Mouse (Mus musculus) spleen, postnatal 36 days (tissue): Measurements from ENCODE around the gene Sema4f.

Experiments used
- DNase-seq, 2 experiments: peaks; one replicate each; pipeline ENCODE4 v3.0.0; 2022; ENCODE audit warnings: low spot score in 2 of 2, mixed read lengths in 1 of 2

Sema4f gene

DNA sequence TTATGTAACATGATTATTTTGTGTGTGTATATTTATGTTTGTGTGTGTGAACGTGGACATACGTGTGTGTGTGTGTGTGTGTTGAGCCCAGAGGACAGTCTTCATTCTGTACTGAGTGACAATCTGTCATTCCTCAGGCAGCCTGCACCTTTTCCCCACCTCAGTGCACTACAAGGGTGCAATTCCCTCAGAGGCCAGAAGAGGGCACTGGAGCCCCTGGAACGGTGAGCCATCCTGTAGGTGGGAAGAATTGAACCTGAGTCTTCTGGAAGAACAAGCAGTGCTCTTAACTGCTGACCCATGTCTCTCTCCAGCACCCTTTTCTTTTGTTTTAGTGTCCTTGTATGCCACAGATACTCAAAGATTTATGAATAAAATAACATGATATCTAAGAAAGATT is 23.7 kb downstream of the Sema4f start:
- DNase-seq = peak; percentile 31 to 47

DNA sequence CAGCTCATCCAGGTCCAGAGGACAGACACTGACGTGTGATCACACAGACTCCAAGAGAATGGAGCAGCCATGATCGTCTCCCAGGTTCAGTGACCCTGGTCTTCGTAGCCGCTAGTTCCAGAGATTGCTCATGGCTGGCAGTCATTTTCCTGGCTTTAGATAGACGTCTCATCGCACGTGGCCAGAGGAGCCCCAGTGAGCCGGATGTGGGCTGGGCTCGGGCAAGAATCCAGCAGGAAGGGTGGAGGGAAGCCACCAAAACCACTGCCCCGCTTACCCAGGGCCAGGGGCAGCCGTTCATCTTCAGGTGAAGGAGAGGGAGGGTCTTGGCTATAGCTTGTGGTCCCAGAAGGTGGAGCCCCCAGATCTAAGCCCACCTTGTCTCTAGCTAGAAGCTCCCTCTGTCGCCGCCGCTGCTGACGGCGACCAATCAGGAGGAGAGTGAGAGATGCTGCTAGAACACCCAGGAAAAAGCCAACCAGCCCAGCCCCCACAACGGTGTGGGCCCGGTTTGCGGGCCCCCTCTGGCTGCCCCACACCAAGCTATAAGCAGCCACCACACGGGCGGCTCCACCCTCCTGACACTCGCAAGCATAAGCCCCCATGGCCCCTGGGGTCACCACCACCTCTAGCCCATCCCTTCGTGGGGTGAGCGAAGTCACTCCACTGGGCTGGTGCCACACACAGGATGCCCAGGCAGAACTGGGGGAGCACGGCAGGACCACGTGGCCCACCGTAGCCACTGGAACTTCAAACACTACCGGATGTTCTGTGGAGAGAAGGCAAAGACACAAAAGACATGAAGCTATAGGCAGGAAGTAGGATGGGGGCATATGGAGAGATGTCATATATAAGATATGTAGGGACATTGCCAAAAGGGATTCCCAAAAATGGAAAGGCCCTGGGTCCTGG is 26.0 kb downstream of the Sema4f start:
- DNase-seq = peak; percentile 48 to 50

DNA sequence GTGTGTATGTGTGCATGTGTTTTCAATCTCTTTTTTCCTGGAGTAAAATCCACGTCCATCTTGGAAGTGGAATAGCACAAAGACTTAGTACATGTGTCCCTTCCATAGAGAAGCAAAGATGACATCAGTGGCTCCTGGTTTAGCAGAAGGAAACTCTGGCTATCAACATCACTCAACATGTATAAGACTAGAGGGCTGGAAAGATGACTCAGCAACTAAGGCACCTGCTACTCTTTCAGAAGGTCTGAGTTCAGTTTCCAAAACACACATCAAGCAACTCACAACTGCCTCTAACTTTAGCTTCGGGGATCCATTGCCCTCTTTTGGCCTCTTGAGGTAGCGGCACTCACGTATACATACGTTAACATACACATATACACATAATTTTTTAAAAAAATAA is 28.3 kb downstream of the Sema4f start:
- DNase-seq = no peak

DNA sequence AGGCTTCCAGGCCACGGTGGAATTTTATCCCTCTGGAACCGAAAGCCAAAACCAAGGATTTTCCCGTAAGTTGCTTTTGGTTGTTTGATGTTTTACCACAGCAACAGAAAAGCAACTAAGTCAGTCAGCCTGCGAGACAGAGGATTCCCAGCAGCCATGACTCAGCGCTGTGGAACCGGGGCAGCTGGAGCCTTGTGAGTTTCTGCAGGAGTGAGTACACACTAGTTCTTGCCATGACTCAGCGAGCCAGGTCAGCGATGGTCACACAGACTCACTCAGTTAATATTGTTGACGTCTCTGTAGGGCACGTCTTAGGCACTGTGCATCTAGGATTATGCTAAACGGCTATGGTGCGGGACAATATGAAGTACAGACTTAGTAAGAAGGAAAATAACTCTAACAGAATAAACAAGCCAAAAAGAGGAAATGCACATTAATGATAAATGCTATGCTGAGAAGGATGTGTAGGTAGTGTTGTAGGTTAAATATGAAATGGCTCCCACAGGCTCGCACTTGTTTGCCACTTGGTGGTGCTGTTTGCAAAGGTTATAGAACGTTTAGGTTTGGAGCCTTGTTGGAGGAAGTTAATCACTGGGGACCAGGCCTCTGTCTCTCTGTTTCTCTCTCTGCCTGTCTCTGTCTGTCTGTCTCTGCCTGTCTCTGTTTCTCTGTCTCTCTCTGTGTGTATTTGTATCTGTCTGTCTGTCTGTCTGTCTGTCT is 30.3 kb downstream of the Sema4f start:
- peak; percentile 31 to 37 for DNase-seq

DNA sequence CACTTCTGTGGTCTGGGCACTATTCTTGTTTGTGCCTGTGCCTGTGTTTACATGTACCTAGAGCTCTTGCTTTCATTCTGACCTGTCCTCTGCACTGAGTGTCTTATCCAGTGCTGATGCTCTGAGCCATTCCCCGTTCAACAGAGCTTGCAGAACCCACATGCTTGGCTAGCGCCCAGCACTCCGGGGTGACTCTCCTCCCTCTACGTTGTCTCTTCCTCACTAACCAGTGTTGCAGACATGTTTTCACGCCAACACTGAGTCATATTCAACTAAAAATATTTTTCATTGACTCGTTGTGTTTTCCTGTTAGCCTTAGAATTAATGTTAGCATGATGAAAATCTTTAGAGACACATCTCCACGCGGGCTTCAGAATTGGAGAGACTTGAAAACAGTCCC is 31.5 kb downstream of the Sema4f start:
- DNase-seq = no peak

DNA sequence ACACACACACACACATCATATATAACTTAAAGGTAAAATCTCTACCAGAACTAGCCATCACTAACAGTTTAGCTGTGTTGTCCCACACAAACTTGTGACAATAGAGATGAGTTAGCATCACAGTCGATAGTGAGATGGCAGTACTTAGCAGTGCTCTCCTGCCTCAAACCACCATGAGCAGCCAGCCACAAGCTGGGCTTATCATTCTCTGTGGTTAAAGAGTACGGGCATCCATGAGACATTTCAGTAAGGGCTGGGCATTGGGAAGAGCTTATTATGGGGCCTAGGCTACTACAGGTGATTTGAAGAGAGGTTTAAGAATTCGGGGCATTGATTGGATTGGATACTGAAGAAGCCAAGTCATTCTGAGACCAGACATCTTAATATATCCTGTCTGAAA is 32.6 kb downstream of the Sema4f start:
- DNase-seq = no peak

DNA sequence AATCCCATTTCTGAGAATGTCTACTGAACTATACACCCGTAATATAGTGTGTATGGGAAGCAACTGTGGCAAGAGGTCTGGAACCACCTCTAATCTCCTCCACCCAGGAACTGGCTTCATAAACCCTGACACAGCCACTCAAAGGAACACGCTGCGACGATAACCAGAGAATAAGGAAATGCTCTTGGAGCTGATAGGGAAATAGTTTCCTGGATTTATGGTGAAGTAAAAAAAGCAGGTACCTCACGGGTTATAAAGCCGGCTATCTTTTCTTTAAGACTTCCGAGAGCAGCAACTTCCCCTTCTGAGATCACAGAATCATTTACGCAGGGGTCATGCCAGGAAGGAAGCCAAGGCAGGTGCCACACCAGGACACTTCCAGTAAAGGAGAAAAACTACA is 37.0 kb downstream of the Sema4f start:
- DNase-seq = no peak

DNA sequence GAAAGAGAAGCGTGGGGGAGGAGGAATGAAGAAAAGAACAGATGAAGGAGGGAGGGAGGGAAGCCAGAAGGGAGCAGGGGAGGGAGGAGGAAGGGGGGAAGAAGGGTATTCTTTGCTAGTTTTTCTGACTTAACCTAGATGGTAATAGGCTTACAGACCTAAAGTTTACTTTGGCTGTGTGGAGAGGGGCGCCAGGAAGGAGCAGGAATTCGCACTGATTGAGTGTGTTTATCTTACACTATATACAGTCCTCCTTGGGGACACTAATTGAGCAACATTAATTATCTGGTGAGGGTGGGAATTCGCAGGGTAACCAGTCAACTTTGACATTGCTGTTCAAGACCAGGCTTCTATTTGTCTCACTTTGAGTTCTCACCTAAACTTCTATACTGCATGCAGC is 40.8 kb downstream of the Sema4f start:
- no peak for DNase-seq

DNA sequence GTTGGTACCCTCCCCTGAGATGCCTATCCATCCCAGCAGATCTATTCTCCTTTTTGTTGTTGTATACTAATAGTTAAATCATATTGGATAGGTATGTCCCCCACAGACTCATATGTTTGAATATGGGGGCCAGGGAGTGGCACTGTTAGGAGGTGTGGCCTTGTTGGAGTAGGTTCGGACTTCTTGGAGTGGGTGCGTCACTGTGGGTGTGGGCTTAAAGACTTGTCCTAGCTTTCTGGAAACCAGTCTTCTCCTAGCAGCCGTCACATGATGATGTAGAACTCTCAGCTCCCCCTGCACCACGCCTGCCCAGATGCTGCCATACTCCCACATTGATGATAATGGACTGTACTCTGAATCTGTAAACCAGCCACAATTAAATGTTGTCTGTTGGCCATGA is 41.3 kb downstream of the Sema4f start:
- DNase-seq = no peak

DNA sequence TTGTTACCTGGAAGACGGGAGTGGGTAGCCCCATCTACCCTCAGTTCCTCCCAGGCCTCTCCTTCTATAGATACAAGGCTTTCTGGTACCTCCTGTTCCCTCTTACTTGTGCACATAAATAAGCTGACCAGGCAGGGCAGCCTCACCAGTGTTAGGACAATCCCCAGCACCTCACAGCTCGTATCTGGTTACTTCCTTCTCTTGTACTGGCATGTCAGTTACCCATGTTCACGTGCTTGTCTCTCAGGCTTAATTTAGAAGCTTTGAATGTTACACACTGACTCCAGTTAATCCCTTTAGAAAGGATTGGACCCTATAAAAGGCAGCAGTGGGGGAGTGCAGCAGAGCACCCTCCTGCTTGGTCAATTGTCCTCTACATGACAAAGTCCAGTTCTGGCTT is 42.3 kb downstream of the Sema4f start:
- DNase-seq = no peak

DNA sequence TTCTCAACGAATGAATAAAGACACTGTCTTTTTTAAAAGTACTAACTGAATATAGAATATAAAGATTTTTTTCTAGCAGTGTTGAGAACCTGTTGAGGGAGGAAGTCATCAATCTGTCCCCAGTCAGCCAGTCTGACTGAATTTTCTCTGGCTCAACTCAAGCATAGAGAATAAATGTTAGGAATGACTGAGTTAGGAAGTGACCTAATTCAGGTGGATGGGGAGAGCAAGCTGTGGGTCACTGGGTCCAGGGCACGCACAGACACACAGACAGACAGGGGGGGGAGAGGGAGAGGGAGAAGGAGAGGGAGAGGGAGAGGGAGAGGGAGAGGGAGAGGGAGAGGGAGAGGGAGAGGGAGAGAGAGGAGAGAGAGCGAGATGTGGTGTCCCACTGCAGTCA is 46.2 kb downstream of the Sema4f start:
- DNase-seq = no peak

DNA sequence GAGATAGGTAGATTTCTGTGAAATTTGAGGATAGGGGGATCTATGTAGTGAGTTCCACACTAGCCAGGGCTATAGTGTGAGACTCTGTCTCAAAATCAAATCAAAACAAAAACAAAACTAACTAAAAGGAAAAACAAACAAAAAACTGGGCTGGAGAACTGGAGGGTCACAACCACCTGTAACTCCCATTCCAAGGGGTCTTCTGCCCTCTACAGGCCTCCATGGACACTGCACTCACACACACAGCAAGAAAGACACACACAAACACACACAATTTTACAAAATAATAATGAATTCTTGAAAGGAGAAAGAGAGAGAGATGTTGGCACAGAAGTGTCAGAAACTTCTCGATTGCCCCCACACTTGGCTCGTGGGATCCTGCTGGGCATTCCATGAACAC is 47.0 kb downstream of the Sema4f start:
- peak in 1 of 2 experiments; percentile 20 for DNase-seq

DNA sequence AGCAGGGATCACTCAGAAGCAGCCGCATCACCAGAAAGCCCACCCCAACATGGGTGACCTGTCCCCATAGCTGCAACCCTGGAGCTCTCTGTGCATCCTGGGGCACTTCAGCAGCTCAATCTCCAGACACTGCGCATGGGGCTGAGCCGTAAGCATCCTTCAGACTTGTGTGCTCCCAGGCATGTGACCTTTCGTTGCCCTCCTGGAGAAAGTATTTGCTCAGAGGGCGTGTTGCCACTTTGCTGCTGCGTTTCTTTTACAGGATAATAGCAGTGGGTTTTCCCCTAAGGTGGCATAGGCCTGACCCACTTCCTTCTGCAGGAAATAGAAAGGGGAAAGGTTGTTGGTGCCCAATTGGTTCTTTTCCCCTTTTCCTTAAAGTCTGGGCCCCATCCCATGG is 48.1 kb downstream of the Sema4f start:
- DNase-seq = no peak

DNA sequence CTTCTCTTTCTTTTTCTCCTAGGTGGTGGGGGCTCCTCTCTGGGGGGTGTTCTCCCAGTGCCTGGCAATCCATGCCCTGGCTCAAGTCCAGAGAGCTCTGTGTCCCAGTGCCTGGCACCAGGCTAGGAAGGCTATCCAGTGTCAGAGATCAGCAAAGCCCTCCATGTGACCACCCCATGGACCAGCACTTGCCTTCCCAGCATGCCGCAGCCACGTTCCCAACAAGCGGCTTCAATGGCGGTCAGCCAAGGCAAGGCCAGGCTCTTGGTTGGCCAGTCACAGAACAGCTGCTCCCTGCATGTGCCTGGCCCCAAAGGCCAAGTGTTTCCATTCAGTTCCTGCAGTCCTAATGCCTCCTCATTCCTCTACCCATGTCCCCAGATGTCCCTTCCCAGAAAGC is 53.2 kb downstream of the Sema4f start:
- no peak for DNase-seq

DNA sequence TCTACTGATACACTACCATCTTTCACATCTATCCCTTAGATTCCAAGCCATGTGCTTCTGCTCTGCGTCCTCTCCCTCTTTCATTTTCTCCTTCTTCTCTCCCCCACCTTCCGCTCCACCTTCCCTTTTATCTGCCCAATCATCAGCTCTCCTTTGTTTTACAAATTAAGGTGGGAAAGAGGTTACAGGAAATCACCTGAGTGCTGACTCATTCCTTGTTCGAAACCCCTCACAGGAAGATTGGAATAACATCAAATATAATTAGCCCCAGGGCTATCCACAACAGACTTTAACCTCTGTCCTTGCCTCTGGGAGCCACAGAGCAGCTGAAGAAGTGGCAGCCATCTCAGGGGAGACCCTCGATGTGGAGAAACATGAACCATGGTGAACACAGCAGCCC is 53.7 kb downstream of the Sema4f start:
- no peak for DNase-seq

DNA sequence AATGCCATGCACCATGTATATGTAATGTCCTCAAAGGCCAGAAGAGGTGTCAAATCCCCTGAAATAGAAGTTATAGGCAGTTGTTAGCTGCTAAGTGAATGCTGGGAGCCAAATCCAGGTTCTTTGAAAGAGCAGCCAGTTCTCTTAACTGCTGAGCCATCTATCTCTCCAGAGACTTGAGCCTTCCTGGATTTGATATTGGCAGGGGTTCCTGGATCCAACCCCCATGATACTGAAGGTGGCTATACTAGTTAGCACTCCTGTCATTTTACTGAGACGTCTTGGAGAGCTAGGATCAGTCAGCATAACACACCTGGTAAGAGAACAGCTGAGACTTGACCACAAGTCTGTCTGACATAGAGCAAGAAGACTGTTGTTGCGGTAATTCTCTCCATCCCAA is 54.1 kb downstream of the Sema4f start:
- DNase-seq = no peak

DNA sequence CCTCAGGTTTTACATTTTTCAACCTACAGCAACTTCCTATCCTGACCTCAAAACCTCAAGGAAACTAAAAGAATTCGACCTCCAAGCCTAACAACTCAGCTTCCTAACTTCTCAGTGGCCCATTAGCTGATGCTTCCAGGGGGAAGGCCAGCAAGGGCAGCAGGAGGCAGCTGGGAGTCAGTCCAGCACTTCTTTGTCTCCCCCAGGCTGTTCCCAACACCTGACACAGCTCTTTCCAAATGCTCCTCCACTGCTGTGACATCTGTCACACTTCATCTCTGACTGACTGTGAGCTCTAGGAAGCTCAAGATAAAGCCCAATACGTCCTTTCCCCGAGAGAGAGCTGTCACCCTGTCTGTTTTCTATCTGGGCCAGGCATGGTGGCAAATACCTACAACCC is 55.0 kb downstream of the Sema4f start:
- DNase-seq = no peak

DNA sequence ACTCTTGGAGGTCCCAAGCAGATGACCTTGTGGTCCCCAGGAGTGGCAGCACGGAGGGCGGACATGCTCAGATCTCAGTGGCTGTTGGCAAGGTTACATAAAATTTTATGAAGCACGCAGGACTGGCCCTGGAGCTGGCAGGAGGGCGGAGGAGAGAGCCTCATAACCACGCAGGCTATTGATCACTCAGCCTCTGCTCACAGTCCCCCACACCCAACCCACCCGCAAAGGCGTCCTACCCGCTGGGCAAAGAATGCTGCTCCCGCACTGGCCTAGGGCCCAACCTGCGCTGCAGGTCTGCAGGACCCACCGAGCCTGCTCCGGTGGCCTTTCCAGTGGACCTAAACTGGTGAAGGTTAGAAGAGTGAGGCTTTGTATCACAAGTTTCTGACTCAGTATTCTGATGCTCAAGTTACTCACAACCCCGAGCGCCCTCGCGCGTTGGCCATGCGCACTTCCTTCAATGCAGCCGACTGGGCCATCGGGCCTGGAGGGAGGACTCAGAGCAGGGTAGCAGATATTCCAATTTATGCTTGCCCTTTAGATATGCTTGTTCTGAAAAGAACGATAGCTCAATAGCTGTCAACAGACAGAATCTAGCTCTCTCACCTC is 58.0 kb downstream of the Sema4f start:
- peak in 1 of 2 experiments; percentile 20 for DNase-seq

DNA sequence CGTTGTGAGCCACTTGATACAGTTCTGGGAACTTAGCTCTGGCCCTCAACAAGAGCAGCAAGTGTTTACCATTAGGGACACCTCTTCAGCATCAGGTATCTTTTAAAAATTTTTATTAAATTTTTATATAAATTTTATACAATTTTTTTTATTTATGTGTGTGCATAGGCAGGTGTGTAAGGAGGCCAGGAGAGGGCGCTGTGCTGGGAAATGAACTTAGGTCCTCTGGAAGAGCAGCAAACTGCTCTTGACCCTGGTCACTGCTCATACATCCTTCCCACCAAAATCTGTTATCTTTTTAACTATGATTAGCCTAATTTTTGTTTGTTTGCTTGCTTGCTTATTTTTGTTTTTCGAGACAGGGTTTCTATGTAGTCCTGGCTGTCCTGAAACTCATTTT is 58.8 kb downstream of the Sema4f start:
- DNase-seq = no peak

DNA sequence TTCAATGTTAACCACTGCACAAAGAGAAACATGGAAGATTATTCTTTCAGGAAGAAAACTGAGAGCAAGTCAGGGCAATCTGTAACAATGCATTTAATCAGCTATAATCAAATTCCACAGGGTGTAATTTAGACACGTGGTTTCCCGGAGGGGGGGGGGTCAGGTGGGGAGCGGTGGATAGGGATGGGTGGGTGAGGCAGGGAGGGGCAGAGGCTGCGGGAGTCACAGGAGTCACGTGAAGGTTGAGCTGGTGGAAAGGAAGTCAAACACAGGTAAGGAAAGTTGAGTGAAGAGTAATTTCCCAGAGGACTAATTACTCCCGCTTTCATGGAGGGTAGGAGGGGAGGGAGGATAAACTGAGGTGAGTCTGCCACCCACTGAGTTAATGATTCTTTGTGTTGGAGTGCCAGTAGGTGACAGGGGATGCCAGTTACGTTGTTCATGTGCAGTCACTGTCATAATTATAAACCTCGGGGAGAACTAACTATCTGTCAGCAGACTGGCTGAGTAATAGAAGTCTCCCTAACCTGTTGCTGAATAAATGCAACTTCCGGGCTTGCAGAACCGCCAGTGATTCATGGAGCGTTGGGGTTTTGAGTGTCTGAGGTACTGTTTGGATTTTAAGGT is 60.0 kb downstream of the Sema4f start:
- DNase-seq = no peak

DNA sequence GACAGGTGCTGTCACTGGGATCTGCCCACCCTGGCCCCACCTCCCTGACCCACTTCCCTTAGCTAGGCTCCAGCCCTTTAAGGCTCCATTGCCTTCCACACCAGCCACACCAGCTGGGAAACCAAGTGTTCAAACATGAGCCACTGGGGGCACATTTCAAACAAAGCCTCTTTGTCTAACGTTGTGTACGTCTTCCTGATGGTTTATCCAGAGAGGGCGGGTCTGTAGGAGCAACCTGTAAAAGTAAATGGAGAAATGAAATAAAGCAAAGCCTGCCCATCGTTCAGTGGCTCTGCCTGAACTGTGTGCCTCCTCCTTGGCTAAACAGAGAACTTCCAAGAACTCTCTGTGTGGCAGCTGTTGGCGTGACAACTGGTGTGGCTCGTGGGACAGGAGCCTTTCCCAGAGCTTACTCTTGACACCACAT is 64.0 kb downstream of the Sema4f start:
- no peak for DNase-seq

DNA sequence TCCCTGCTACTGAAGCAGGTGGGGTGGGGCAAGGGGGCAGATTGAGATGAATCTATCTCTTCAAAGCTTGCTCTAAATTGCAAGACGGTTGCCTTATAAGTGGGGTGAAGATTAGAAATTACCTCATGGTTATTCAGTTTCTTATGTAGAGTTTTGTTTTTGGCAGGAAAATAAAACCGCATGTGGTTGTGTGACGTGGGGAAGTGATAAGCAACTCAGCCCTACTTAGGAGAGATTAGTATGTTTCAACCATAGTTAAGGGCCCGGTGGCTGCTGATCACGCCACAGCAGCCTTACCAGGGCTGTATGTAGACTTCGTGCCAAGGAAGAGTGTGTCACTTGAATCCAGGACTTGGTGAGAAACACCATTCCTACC is 67.2 kb downstream of the Sema4f start:
- DNase-seq = no peak
